ENCODE assay signal across 13 mouse cellular contexts in the genomic region with DNA sequence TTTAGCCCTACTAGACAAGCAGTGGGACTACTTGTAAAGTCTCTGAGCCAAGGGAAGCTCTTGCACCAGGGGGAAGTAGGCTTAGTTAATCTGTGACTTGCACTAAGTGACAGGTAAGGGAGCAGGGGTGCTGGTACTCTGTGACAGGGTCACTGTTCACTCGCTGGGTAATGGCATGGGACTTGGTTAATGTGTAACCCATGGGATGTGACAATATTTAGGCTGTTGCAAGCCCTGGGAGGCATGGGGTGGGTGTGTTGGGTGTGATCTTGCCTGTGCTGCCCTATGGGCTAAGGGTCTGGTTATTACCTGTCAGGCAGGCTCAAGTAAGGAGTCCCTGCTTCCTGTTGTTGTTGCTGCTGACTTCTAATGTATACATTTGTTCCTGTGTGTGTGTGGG.
A peak's percentile ranks its signal among the peaks of the same experiment; 100 is the strongest.
DNase-seq lines count a peak whose midpoint lies in the region; ATAC-seq and TF ChIP-seq lines count a peak whose summit lies in the region.
"Had no signal": no experiment of that assay in that cellular context is flagged by ENCODE, and none has a peak within 500 bp of the region (broad histone marks: within the 10 kb centered on the region; RNA-seq: fewer than 3 reads in every experiment).

No protein-coding gene starts in this region.

- ATAC-seq in intestine, embryonic 15.5 days, result peak; percentile 93
- no peak for ATAC-seq in neural tube, embryonic 15.5 days (ENCODE audit: low FRiP score)

- peaks cover 12% of the 10 kb centered on the region for H3K4me1 ChIP-seq in intestine, embryonic 15.5 days (replicated peaks)
- H3K4me1 ChIP-seq in kidney, adult 2 months (ENCODE audit: control insufficient read depth, insufficient read depth, low read length), result 0 out of 2 replicates have a peak, but pooled peaks cover 6% of the 10 kb centered on the region
- H3K4me1 ChIP-seq in neural tube, embryonic 15.5 days, result peaks cover 12% of the 10 kb centered on the region
- peaks cover 2% of the 10 kb centered on the region; the same call in 1 of the 2 replicates for H3K4me1 ChIP-seq in cerebellum, adult 2 months (ENCODE audit: control insufficient read depth, insufficient read depth, low read length)
- H3K4me1 ChIP-seq in thymus, adult 2 months (replicated peaks; ENCODE audit: control insufficient read depth, insufficient read depth, low read length), result no peaks in the 10 kb centered on the region

- H3K36me3 ChIP-seq in intestine, embryonic 15.5 days, result no peaks in the 10 kb centered on the region
- H3K36me3 ChIP-seq in kidney, adult 2 months (ENCODE audit: control insufficient read depth, insufficient read depth, low read length), result no peaks in the 10 kb centered on the region
- no peaks in the 10 kb centered on the region for H3K36me3 ChIP-seq in neural tube, embryonic 15.5 days
- H3K36me3 ChIP-seq in thymus, adult 2 months (ENCODE audit: control insufficient read depth, insufficient read depth, low read length), result no peaks in the 10 kb centered on the region
- H3K36me3 ChIP-seq: heart, embryonic 13.5 days; hindbrain, embryonic 15.5 days; midbrain, embryonic 10.5 days had no signal

- H3K27ac ChIP-seq in intestine, embryonic 15.5 days, result peak overlapping the region; percentile 58
- no peak overlapping the region for H3K27ac ChIP-seq in kidney, adult 2 months (ENCODE audit: insufficient read depth, low read depth, low read length)
- H3K27ac ChIP-seq in neural tube, embryonic 15.5 days (replicated peaks), result 0 out of 2 replicates have a peak overlapping the region, but pooled peaks have one; percentile 33
- no peak overlapping the region for H3K27ac ChIP-seq in cerebellum, adult 2 months (ENCODE audit: insufficient read depth, low read length)
- no peak overlapping the region for H3K27ac ChIP-seq in thymus, adult 2 months (ENCODE audit: control insufficient read depth, insufficient read depth, low read length)
- H3K27ac ChIP-seq: heart, embryonic 13.5 days; hindbrain, embryonic 15.5 days; midbrain, embryonic 10.5 days had no signal

- TF ChIP-seq POLR2A in kidney, adult 2 months (IDR thresholded peaks at IDR 0.05; ENCODE audit: low read depth, low read length), result no peak
- TF ChIP-seq POLR2A in cerebellum, adult 2 months (IDR thresholded peaks at IDR 0.05; ENCODE audit: borderline replicate concordance, insufficient read depth, low read length), result no peak
- no peak for TF ChIP-seq POLR2A in thymus, adult 2 months (IDR thresholded peaks at IDR 0.05; ENCODE audit: control insufficient read depth, extremely low read depth, insufficient read depth, low read length, poor library complexity)

- H3K9me3 ChIP-seq in intestine, embryonic 15.5 days, result no peaks in the 10 kb centered on the region
- H3K9me3 ChIP-seq in neural tube, embryonic 15.5 days (replicated peaks), result no peaks in the 10 kb centered on the region
- H3K9me3 ChIP-seq: heart, embryonic 13.5 days; hindbrain, embryonic 15.5 days; midbrain, embryonic 10.5 days had no signal

- TF ChIP-seq CTCF in kidney, adult 2 months (conservative IDR thresholded peaks at IDR 0.05; ENCODE audit: insufficient read depth, insufficient read length, low read depth, low read length), result no peak
- no peak for TF ChIP-seq CTCF in cerebellum, adult 2 months (IDR thresholded peaks at IDR 0.05; ENCODE audit: borderline replicate concordance, insufficient read depth, low read depth, low read length)
- no peak for TF ChIP-seq CTCF in thymus, adult 2 months (IDR thresholded peaks at IDR 0.05; ENCODE audit: borderline replicate concordance, control insufficient read depth, extremely low read depth, insufficient read depth, low read length, poor library complexity)

- intact Hi-C loops in heart, postnatal 36 days (cut with DNase I), result no loop called here

- no peak overlapping the region for H3K9ac ChIP-seq in intestine, embryonic 15.5 days
- no peak overlapping the region for H3K9ac ChIP-seq in neural tube, embryonic 15.5 days (replicated peaks)
- H3K9ac ChIP-seq: heart, embryonic 13.5 days; hindbrain, embryonic 15.5 days had no signal

- DNase-seq in kidney, adult 2 months, result peak; percentile 86
- peak; percentile 39 to 64 for DNase-seq in kidney, postnatal 4 days
- DNase-seq in cerebellum, adult 2 months, result no peak
- DNase-seq in heart, postnatal 36 days, result no peak
- DNase-seq in thymus, adult 2 months, result no peak
- DNase-seq: adrenal gland, adult 2 months; cerebellum, postnatal 10 days; left cerebral cortex, postnatal 4 days had no signal

- 50% methylated on average over 1 of the region's 1 CpGs for WGBS in intestine, embryonic 15.5 days
- WGBS in kidney, adult 2 months, result 38% methylated on average over 1 of the region's 1 CpGs
- 80% methylated on average over 1 of the region's 1 CpGs for WGBS in neural tube, embryonic 15.5 days
- 97% methylated on average over 1 of the region's 1 CpGs for WGBS in cerebellum, adult 2 months
- 68% methylated on average over 1 of the region's 1 CpGs for WGBS in thymus, adult 2 months

- H3K27me3 ChIP-seq in intestine, embryonic 15.5 days (replicated peaks), result no peaks in the 10 kb centered on the region
- no peaks in the 10 kb centered on the region for H3K27me3 ChIP-seq in kidney, adult 2 months (replicated peaks; ENCODE audit: control insufficient read depth, insufficient read depth, low read length)
- H3K27me3 ChIP-seq in neural tube, embryonic 15.5 days (replicated peaks), result no peaks in the 10 kb centered on the region
- H3K27me3 ChIP-seq in cerebellum, adult 2 months (ENCODE audit: control insufficient read depth, insufficient read depth, low read length), result no peaks in the 10 kb centered on the region
- no peaks in the 10 kb centered on the region for H3K27me3 ChIP-seq in thymus, adult 2 months (ENCODE audit: control insufficient read depth, insufficient read depth, low read length)
- H3K27me3 ChIP-seq: heart, embryonic 13.5 days; hindbrain, embryonic 15.5 days had no signal

- no peak overlapping the region for H3K4me3 ChIP-seq in intestine, embryonic 15.5 days (replicated peaks)
- no peak overlapping the region for H3K4me3 ChIP-seq in kidney, adult 2 months (ENCODE audit: insufficient read depth, low read depth, low read length)
- no peak overlapping the region for H3K4me3 ChIP-seq in neural tube, embryonic 15.5 days (replicated peaks)
- H3K4me3 ChIP-seq in cerebellum, adult 2 months (replicated peaks; ENCODE audit: insufficient read depth, low read depth, low read length), result no peak overlapping the region
- H3K4me3 ChIP-seq in thymus, adult 2 months (ENCODE audit: control insufficient read depth, insufficient read depth, low read length), result no peak overlapping the region
- H3K4me3 ChIP-seq: heart, embryonic 13.5 days; hindbrain, embryonic 15.5 days; midbrain, embryonic 10.5 days had no signal

- H3K4me2 ChIP-seq in intestine, embryonic 15.5 days (replicated peaks), result no peak overlapping the region
- no peak overlapping the region for H3K4me2 ChIP-seq in neural tube, embryonic 15.5 days
- H3K4me2 ChIP-seq: heart, embryonic 13.5 days; hindbrain, embryonic 15.5 days had no signal

Comparison
In these comparisons a context has a peak if more than half of its experiments do, and no peak if none do; other contexts are left out.
1. H3K27ac ChIP-seq: peak in intestine, embryonic 15.5 days (single experiment) and neural tube, embryonic 15.5 days (single experiment); none in kidney, adult 2 months (single experiment), cerebellum, adult 2 months (single experiment) and thymus, adult 2 months (single experiment).
2. DNase-seq: peak in kidney, adult 2 months (single experiment) and kidney, postnatal 4 days (2 of 2); none in cerebellum, adult 2 months (0 of 2), heart, postnatal 36 days (0 of 2) and thymus, adult 2 months (single experiment).